14 mouse cellular contexts compared by ENCODE assay signal in the genomic region with DNA sequence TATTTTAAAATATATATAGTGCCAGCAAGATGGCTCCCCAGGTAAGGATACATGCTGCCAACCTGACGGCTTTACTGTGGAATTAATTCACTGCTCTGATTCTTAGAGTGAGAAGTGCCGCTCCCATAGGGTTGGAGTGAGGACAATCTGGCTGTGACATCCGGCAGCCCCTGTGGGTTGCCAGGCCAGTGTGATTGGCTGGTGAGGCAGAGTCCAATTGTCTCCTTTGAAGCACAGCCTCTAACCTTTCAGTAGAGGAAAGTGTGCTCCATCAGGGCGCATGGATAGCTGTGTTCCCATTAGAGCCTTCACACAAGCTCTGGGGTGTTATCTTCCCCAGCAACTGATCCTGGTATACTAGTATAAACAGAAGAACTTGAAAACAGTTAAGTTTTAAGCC. TPM values are rescaled to one million over a fixed set of nuclear protein-coding genes. Genes with fewer than 3 reads are reported as not detected.
DNase-seq lines count a peak whose midpoint lies in the region.
"Had no signal": no experiment of that assay in that cellular context is flagged by ENCODE, and none has a peak within 500 bp of the region (broad histone marks: within the 10 kb centered on the region; RNA-seq: fewer than 3 reads in every experiment).

No protein-coding gene starts in this region.

- peak; percentile 55 for DNase-seq in heart, adult 11 months
- DNase-seq in heart, adult 18-20 months = no peak
- peak; percentile 52 for DNase-seq in c-Kit-negative CD71-positive TER-119-positive erythroid progenitor cells, embryonic 14.5 days (ENCODE audit: low read depth, low spot score)
- peak; percentile 65 for DNase-seq in c-Kit-positive CD71-positive TER-119-negative erythroid progenitor cells, embryonic 14.5 days (ENCODE audit: low read depth)
- DNase-seq in adrenal gland, adult (ENCODE audit: inconsistent age in 2 of 2, low spot score in 1 of 2) = no peak
- DNase-seq in adrenal gland, adult 2 months = no peak
- DNase-seq: adrenal gland, postnatal 10 days; adrenal gland, postnatal 25 days; cerebellum, adult 11-12 months; cerebellum, adult 2 months; cerebellum, adult 9-10 months; cerebellum, postnatal 10 days; cerebellum, postnatal 25 days; forebrain, postnatal 0 days had no signal

RNA-seq across cellular contexts. Expression of a gene that starts 15.8 kb away (rescaled TPM):
- 100 to 1,000 TPM; 182 to 184 TPM for total RNA-seq in heart, adult 18-20 months (2021)
- 100 to 1,000 TPM; 369 to 448 TPM for total RNA-seq in adrenal gland, adult 2 months (2021)
- 6.2 and 6.8 TPM in 2 replicates for polyA plus RNA-seq in adrenal gland, adult 2 months (2012; rRNA removed)

RNA-seq across cellular contexts. Expression of a gene that starts 21.0 kb away (rescaled TPM):
- 100 to 1,000 TPM; 131 to 141 TPM for total RNA-seq in heart, adult 18-20 months (2021)
- 100 to 1,000 TPM; 192 to 229 TPM for total RNA-seq in adrenal gland, adult 2 months (2021)
- 7.4 and 11.1 TPM in 2 replicates for polyA plus RNA-seq in adrenal gland, adult 2 months (2012; rRNA removed)

RNA-seq across cellular contexts. Expression of a gene that starts 57.1 kb away (rescaled TPM):
- total RNA-seq in heart, adult 18-20 months (2021) = 10 to 100 TPM; 11.1 to 12.2 TPM
- 10 to 100 TPM; 19.0 to 20.1 TPM for total RNA-seq in adrenal gland, adult 2 months (2021)
- 1.7 and 1.8 TPM in 2 replicates for polyA plus RNA-seq in adrenal gland, adult 2 months (2012; rRNA removed)

Comparison
In these comparisons a context has a peak if more than half of its experiments do, and no peak if none do; other contexts are left out.
1. DNase-seq: peak in heart, adult 11 months (single experiment), c-Kit-negative CD71-positive TER-119-positive erythroid progenitor cells, embryonic 14.5 days (single experiment) and c-Kit-positive CD71-positive TER-119-negative erythroid progenitor cells, embryonic 14.5 days (single experiment); none in heart, adult 18-20 months (0 of 2), adrenal gland, adult (0 of 2) and adrenal gland, adult 2 months (single experiment).